Mouse (Mus musculus) midbrain, embryonic 12.5 days (tissue): ENCODE data around the gene Mogs. TPM values are rescaled to one million over a fixed set of nuclear protein-coding genes. Genes with fewer than 3 reads are reported as not detected.

Experiments
- ATAC-seq: fragments of 200-750 bp; cut with Nextera tagmentation; 2 replicates; pipeline ENCODE4 v1.8.0; 2017; ENCODE audit warnings: low read depth, moderate TSS enrichment, moderate library complexity; ENCODE audit not compliant: low FRiP score
- H3K27ac ChIP-seq: fragments of 300-500 bp; sonication (generic); replicated peaks from 2 replicates; pipeline ENCODE4 v1.5.1; 2016; ENCODE audit warnings: mild to moderate bottlenecking
- H3K27me3 ChIP-seq: fragments of 300-500 bp; sonication (generic); 2 replicates; pipeline ENCODE4 v1.6.1; 2016; ENCODE audit warnings: mild to moderate bottlenecking
- H3K36me3 ChIP-seq: fragments of 300-500 bp; sonication (generic); 2 replicates; pipeline ENCODE4 v1.6.1; 2016
- H3K4me1 ChIP-seq: fragments of 300-500 bp; sonication (generic); 2 replicates; pipeline ENCODE4 v1.6.1; 2016
- H3K4me2 ChIP-seq: fragments of 300-500 bp; sonication (generic); replicated peaks from 2 replicates; pipeline ENCODE4 v1.6.1; 2016; ENCODE audit warnings: mild to moderate bottlenecking, moderate library complexity
- H3K4me3 ChIP-seq: fragments of 300-500 bp; sonication (generic); 2 replicates; pipeline ENCODE4 v1.5.1; 2016; ENCODE audit warnings: mild to moderate bottlenecking
- H3K9ac ChIP-seq: fragments of 300-500 bp; sonication (generic); replicated peaks from 2 replicates; pipeline ENCODE4 v1.6.1; 2016; ENCODE audit warnings: mild to moderate bottlenecking, moderate library complexity
- H3K9me3 ChIP-seq: fragments of 300-500 bp; sonication (generic); 2 replicates; pipeline ENCODE4 v1.6.1; 2016; ENCODE audit warnings: mild to moderate bottlenecking
- WGBS: fragments of 180-500 bp; shearing (Covaris S2); methylation state at CpG from one replicate; pipeline ENCODE4 v1.1.7; 2016; 5-methylcytosine and 5-hydroxymethylcytosine counted together
- polyA plus RNA-seq: library from polyadenylated mRNA; unstranded; fragments of >200 nt; fragmentation: Nextera tagmentation; extraction: Ambion mirVana; gene quantifications from 2 replicates; pipeline ENCODE4 v1.2.1, GENCODE M21; 2016

Gene Mogs
- polyA plus RNA-seq, 1 experiment from 2014 or later, result 34.9 TPM

DNA sequence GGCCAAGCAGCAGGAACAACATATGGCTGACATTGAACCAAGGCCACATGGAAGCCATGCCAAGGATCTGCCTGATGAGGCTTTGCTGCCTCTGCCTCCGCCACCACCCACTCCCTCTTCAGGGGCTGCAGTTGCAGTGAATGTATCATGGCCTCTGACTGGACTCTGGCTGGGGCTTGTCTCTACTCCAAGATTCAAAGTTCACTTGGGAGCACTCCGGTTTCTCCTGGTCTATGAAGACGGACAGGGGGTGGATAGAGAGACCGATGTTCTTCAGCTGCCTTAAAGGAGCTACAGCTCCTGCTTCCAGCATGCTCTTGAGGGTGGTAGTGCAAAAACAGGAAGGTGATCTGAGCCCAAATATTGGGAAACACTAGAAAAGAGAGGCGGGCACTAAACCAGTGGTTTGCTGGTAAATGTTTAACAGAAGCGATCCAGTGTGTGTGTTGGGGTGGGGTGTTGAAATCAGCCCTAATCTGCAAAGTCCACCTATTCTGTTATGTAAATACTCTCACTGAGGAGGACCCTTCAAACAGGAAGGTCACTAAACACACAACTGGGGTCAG, 16.3 kb downstream of the Mogs start:
- no peak overlapping the region for H3K4me3 ChIP-seq
- no peak for ATAC-seq
- no peak overlapping the region for H3K27ac ChIP-seq
- H3K9ac ChIP-seq, result no peak overlapping the region
- no peak overlapping the region for H3K4me2 ChIP-seq
- peaks cover 13% of the 10 kb centered on the region for H3K4me1 ChIP-seq
- no peaks in the 10 kb centered on the region for H3K36me3 ChIP-seq
- 89% methylated on average over 6 of the region's 6 CpGs for WGBS
- H3K27me3 ChIP-seq, result peaks cover 29% of the 10 kb centered on the region
- H3K9me3 ChIP-seq, result no peaks in the 10 kb centered on the region

DNA sequence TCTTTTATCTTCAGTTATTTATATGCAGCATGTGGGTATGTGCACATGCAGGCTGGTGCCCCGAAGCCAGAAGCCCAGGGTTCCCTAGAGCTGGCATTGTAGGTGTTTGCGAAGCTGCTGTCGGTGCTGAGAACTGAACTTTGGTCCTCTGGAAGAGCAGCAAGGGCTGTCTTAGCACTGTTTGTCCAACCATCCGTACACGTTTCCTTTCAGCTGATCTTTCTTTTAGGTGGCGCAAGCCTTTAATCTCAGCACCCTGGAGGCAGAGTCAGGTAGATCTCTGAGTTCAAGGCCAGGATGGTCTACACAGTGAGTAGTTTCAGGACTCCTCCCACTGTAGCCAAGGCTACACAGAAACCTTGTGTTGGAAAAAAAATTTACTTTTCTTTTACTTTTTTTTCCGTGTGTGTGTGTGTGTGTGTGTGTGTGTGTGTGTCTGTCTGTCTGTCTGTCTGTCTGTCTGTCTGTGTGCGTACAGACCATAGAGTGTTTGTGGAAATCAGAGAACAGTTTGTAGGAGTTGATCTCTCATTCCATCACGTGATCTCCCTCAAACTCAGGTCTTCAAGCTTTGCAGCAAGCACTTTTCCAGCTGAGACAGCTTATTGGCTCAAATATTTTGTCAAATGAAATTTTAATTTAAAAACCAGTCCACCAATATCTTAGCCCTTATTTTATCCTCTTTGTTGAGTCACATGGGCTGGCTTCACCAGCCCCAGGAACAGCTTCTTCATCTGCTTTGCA, 17.1 kb downstream of the Mogs start:
- Histone ChIP-seq H3K4me2 (no peak overlapping the region), H3K27ac (no peak overlapping the region), H3K9me3 (no peaks in the 10 kb centered on the region), H3K36me3 (no peaks in the 10 kb centered on the region), H3K27me3 (peaks cover 30% of the 10 kb centered on the region), H3K4me3 (no peak overlapping the region), H3K9ac (no peak overlapping the region), H3K4me1 (peaks cover 21% of the 10 kb centered on the region)
- ATAC-seq, result no peak
- WGBS, result 80% methylated on average over 9 of the region's 9 CpGs

DNA sequence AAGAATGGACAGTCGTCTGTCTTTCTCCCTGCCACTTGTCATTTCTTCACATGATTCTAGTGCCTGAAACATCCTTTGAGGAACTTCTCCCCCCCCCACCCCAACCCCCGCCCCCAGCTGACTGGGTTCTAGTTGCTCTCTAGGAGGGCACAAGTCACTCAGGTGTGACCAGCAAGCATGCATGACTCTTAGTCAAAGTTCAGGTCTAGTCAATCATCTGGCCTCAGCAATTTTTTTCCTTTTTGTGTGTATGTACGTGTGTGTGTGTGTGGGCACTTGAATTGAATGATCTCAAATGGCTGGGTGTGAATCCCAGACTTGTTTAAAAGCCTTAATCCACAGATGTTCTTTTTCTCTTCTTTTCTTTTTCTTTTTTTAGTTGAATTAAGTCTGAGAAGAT, 18.9 kb downstream of the Mogs start:
- H3K27me3 ChIP-seq, result peaks cover 30% of the 10 kb centered on the region
- H3K4me3 ChIP-seq, result no peak overlapping the region
- H3K9me3 ChIP-seq, result no peaks in the 10 kb centered on the region
- H3K4me1 ChIP-seq, result peaks cover 37% of the 10 kb centered on the region
- no peak overlapping the region for H3K27ac ChIP-seq
- ATAC-seq, result no peak
- H3K4me2 ChIP-seq, result no peak overlapping the region
- WGBS, result 79% methylated on average over 3 of the region's 3 CpGs
- no peak overlapping the region for H3K9ac ChIP-seq
- H3K36me3 ChIP-seq, result no peaks in the 10 kb centered on the region

DNA sequence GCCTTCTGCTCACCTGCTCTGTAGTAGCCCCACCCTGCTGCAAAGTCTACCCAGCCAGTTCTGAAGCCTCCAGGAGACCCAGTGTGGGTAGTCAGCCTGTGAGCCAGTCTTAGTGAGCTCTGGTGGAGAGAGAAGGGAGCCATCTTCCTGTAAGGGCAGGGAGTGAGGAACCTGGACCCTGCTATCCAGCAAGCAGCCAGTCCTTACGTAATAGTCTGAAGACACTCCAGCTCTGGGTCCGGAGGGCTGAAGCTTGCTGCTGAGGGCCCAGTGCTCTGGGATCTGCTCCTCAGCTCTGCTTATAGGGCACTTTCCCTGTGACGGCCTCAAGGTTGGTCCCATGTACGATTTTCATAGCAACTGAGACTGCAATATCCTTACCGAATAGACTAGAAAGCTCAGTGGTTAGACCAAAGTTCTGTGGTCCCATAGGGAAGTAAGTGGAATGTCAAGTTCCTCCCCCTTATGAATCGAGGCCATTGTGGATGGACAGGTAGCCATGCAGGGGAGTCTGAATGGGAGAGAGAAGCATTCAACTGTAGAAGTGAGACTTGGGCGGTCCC, 19.7 kb downstream of the Mogs start, which contains the start of gene Rtkn:
Gene Rtkn, plus strand, starts transcription at position 513 of the 563 bp plus-strand sequence.
- H3K27ac ChIP-seq, result peak within 1 kb of the TSS; percentile 97
- no peaks in the 10 kb centered on the region for H3K9me3 ChIP-seq
- peaks cover 40% of the 10 kb centered on the region for H3K4me1 ChIP-seq
- peak within 1 kb of the TSS; percentile 78 for H3K4me2 ChIP-seq
- peak within 1 kb of the TSS; percentile 55 for H3K4me3 ChIP-seq
- no peaks in the 10 kb centered on the region for H3K36me3 ChIP-seq
- peaks cover 30% of the 10 kb centered on the region for H3K27me3 ChIP-seq
- WGBS, result 60% methylated on average over 7 of the region's 7 CpGs
- H3K9ac ChIP-seq, result peak within 1 kb of the TSS; percentile 85
- ATAC-seq, result no peak

GRCm38 (mm10) chr6:83135571-83136161, 20.4 kb downstream of the Mogs start:
- ATAC-seq, result no peak
- no peaks in the 10 kb centered on the region for H3K36me3 ChIP-seq
- H3K9me3 ChIP-seq, result no peaks in the 10 kb centered on the region
- peak overlapping the region; percentile 85; the same call in 1 of the 2 replicates for H3K9ac ChIP-seq
- 4% methylated on average over 34 of the region's 37 CpGs for WGBS
- peaks cover 31% of the 10 kb centered on the region for H3K27me3 ChIP-seq
- H3K4me2 ChIP-seq, result peak overlapping the region; percentile 78
- H3K27ac ChIP-seq, result no peak overlapping the region
- peak overlapping the region; percentile 55 for H3K4me3 ChIP-seq
- H3K4me1 ChIP-seq, result peaks cover 40% of the 10 kb centered on the region

DNA sequence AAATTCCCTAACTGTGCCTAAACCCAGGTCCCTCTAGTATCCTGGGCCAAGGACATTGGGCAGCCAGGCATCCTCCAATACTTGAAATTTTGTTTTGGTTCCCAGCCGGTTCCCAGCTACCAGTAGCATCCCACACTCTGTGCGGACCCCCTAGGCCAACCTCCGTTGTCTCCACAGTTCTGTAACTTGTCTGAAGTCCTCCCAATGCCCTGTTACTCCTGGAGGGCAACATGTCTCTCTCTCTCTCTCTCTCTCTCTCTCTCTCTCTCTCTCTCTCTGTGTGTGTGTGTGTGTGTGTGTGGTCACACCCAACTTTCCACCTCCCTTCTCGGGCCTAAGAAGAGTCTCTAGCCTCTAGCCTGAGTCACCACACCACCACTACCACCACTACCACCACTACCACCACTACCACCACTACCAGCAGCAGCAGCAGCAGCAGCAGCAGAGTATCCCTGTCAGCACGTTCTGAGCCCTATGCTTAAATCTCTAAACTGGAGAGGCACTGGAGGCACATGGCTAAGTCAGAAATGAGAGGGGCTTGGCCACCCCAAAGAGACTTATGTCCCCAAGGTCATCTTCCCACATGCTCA, 21.1 kb downstream of the Mogs start:
- Histone ChIP-seq H3K27ac (peak overlapping the region; percentile 97), H3K36me3 (no peaks in the 10 kb centered on the region), H3K4me1 (peaks cover 40% of the 10 kb centered on the region), H3K4me2 (peak overlapping the region; percentile 78), H3K9me3 (no peaks in the 10 kb centered on the region), H3K27me3 (peaks cover 36% of the 10 kb centered on the region), H3K9ac (peak overlapping the region; percentile 85), H3K4me3 (peak overlapping the region; percentile 55)
- 15% methylated on average over 5 of the region's 5 CpGs for WGBS
- peak; percentile 4; the same call in 1 of the 2 replicates for ATAC-seq

DNA sequence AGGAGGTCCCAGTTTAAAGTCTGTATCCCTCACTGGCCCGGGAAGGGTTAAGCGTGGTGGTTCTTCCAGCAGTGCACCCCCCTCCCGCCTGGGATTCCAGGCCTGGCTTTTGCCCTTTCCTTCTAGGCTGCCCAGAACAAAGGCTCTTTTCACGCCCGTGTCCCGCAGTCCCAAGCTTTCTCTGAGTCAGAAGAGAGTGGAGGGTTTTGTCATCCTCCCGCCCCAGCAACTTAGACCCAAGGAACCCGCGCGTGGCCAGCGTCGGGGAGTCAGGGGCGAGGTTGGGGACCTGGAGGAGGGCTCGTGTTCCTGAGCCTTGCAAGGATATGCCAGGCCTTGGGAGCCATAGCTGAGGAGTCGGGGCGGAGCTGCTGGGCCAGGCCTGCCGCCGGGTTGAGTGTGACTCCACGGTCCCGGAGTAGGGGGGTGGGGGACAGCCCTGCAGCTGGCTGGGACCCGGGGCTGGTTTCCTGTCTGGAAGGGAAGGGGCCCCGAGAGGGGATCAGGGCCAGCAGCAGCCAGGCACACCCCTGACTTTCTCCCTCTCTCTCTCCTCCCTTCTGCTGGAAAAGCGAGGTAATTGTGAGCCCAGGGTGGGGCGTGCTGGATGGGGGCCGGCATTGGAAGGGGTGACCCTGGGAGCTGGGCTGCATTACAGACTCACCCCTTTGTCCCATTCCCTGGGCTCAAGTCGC, 21.7 kb downstream of the Mogs start:
- peak overlapping the region; percentile 85 for H3K9ac ChIP-seq
- peaks cover 40% of the 10 kb centered on the region for H3K27me3 ChIP-seq
- peak; percentile 81 for ATAC-seq
- under 1% methylated on average over 26 of the region's 26 CpGs for WGBS
- H3K27ac ChIP-seq, result peak overlapping the region; percentile 97
- H3K4me3 ChIP-seq, result peak overlapping the region; percentile 55
- H3K4me2 ChIP-seq, result peak overlapping the region; percentile 78
- H3K9me3 ChIP-seq, result no peaks in the 10 kb centered on the region
- H3K36me3 ChIP-seq, result no peaks in the 10 kb centered on the region
- H3K4me1 ChIP-seq, result peaks cover 46% of the 10 kb centered on the region

DNA sequence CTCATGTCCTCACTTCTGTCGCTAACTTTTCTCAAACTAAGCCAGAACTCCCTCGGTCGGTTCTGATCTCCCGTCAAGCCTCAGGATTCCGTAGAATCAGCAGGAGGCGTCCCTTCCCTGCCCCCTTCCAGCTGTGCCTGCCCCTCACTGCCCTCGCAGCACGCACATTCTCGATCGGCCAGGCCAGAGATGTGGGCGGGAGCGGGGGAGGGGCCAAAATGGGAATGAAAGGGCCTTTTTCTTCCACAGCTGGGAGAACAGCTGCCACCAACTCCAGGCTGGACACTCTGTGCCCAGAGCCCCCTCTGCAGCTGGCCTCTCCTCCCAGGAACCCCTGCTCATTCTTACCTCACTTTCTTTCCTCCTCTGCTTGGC, 22.3 kb downstream of the Mogs start:
- Histone ChIP-seq H3K4me3 (peak overlapping the region; percentile 55), H3K4me1 (peaks cover 51% of the 10 kb centered on the region), H3K27ac (peak overlapping the region; percentile 97), H3K9ac (peak overlapping the region; percentile 85), H3K4me2 (peak overlapping the region; percentile 78), H3K9me3 (no peaks in the 10 kb centered on the region), H3K27me3 (peaks cover 45% of the 10 kb centered on the region), H3K36me3 (no peaks in the 10 kb centered on the region)
- peak; percentile 71 for ATAC-seq
- WGBS, result 0% methylated on average over 12 of the region's 12 CpGs

DNA sequence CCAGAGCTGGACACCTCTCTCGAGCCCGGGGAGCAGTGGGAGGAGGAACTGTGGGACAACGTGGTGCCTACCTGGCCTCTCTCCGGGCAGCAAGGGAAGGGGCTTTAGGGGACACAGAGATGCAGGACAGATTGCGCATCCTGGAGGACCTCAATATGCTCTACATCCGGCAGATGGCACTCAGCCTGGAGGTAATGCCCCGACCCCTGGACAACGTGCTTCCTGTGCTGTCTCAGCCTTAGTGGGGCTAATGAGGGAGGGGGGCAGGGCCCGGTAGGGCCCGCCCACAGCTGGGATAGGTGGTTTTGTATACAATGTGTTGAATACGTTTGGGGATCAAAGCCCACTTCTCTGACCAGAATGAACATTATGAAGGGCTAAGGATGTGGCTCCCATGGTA, 22.8 kb downstream of the Mogs start:
- H3K9me3 ChIP-seq, result no peaks in the 10 kb centered on the region
- WGBS, result 0% methylated on average over 11 of the region's 11 CpGs
- H3K4me2 ChIP-seq, result peak overlapping the region; percentile 78
- H3K4me1 ChIP-seq, result peaks cover 52% of the 10 kb centered on the region
- H3K4me3 ChIP-seq, result peak overlapping the region; percentile 55
- peak overlapping the region; percentile 97 for H3K27ac ChIP-seq
- ATAC-seq, result peak; percentile 38
- peak overlapping the region; percentile 85 for H3K9ac ChIP-seq
- peaks cover 48% of the 10 kb centered on the region for H3K27me3 ChIP-seq
- no peaks in the 10 kb centered on the region for H3K36me3 ChIP-seq

DNA sequence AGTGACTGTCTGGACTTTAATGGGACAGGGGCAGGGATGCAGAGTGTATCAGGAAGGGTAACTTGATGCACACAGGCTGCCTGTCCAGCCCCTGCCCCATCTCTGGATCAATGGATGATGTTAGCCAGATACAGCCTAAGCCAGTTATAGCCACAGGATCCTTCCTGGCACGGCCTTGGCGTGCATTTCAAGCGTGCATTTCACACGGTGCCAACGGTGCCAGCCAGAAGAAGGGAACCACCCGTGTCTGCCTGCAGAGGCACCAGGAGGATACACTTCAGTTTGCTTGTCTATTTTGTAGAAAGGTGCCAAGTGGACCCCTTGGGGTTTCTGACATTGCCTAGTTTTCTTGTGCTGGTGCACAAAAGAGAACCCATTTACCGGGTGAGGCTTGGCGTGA, 24.7 kb downstream of the Mogs start:
- no peaks in the 10 kb centered on the region for H3K36me3 ChIP-seq
- H3K27ac ChIP-seq, result no peak overlapping the region
- H3K9me3 ChIP-seq, result no peaks in the 10 kb centered on the region
- no peak overlapping the region for H3K9ac ChIP-seq
- peaks cover 38% of the 10 kb centered on the region for H3K27me3 ChIP-seq
- WGBS, result 96% methylated on average over 8 of the region's 8 CpGs
- H3K4me2 ChIP-seq, result no peak overlapping the region
- ATAC-seq, result no peak
- H3K4me3 ChIP-seq, result no peak overlapping the region
- peaks cover 52% of the 10 kb centered on the region for H3K4me1 ChIP-seq

DNA sequence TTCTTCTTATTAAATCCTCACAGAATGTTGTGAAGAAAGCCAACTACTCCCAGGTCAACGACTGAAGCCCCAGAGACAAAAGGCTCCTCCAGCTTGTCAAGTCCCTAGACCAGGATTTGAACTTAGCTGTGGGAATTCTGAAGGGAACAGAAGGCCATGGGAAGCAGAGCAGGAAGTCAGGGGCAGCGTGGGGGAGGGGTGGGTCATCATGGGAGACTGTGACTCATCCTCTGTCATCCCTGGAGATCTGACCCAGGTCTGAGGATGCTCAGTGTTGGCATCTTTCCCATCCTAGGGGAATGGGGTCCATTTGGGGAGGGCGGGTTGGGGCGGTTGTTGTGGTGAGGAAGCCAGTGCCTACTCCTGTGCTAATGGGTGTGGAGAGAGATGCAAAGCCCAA, 26.3 kb downstream of the Mogs start:
- Histone ChIP-seq H3K9ac (peak overlapping the region; percentile 70), H3K4me2 (peak overlapping the region; percentile 63), H3K4me3 (no peak overlapping the region), H3K9me3 (no peaks in the 10 kb centered on the region), H3K36me3 (no peaks in the 10 kb centered on the region), H3K27ac (no peak overlapping the region), H3K27me3 (peaks cover 23% of the 10 kb centered on the region), H3K4me1 (peaks cover 39% of the 10 kb centered on the region)
- WGBS, result 25% methylated on average over 4 of the region's 4 CpGs
- ATAC-seq, result no peak
